Mouse (Mus musculus) liver, embryonic 12.5 days (tissue): ENCODE results near the gene Hdac1. TPM values are rescaled to one million over a fixed set of nuclear protein-coding genes. Genes with fewer than 3 reads are reported as not detected.
"Not testable (repeated sequence)": the region's sequence is repeated elsewhere in the genome, so short reads cannot be mapped to it uniquely, and the experiment has no call there.

ENCODE experiments used
- ATAC-seq: fragments of 200-750 bp; cut with Nextera tagmentation; 2 replicates; pipeline ENCODE4 v1.8.0; 2017; ENCODE audit warnings: moderate number of reproducible peaks, mild to moderate bottlenecking, moderate library complexity
- H3K27ac ChIP-seq: fragments of 300-500 bp; sonication (generic); 2 replicates; pipeline ENCODE4 v1.5.1; 2016; ENCODE audit warnings: mild to moderate bottlenecking
- H3K27me3 ChIP-seq: fragments of 300-500 bp; sonication (generic); replicated peaks from 2 replicates; pipeline ENCODE4 v1.6.1; 2016; ENCODE audit warnings: mild to moderate bottlenecking, moderate library complexity
- H3K36me3 ChIP-seq: fragments of 300-500 bp; sonication (generic); 2 replicates; pipeline ENCODE4 v1.6.1; 2016; ENCODE audit warnings: mild to moderate bottlenecking, moderate library complexity
- H3K4me1 ChIP-seq: fragments of 300-500 bp; sonication (generic); 2 replicates; pipeline ENCODE4 v1.6.1; 2016
- H3K4me2 ChIP-seq: fragments of 300-500 bp; sonication (generic); 2 replicates; pipeline ENCODE4 v1.6.1; 2016; ENCODE audit warnings: mild to moderate bottlenecking, moderate library complexity
- H3K4me3 ChIP-seq: fragments of 300-500 bp; sonication (generic); 2 replicates; pipeline ENCODE4 v1.5.1; 2016; ENCODE audit warnings: mild to moderate bottlenecking, moderate library complexity
- H3K9ac ChIP-seq: fragments of 300-500 bp; sonication (generic); 2 replicates; pipeline ENCODE4 v1.6.1; 2016; ENCODE audit warnings: mild to moderate bottlenecking, moderate library complexity
- H3K9me3 ChIP-seq: fragments of 300-500 bp; sonication (generic); replicated peaks from 2 replicates; pipeline ENCODE4 v1.6.1; 2016; ENCODE audit warnings: mild to moderate bottlenecking, moderate library complexity
- WGBS: fragments of 180-500 bp; shearing (Covaris S2); methylation state at CpG from one replicate; pipeline ENCODE4 v1.1.7; 2016; ENCODE audit not compliant: insufficient replicate concordance; 5-methylcytosine and 5-hydroxymethylcytosine counted together
- polyA plus RNA-seq: library from polyadenylated mRNA; unstranded; fragments of >200 nt; fragmentation: Nextera tagmentation; extraction: Ambion mirVana; gene quantifications from 2 replicates; pipeline ENCODE4 v1.2.1, GENCODE M21; 2016

The Hdac1 gene
- polyA plus RNA-seq, 1 experiment from 2014 or later: 145 TPM

DNA sequence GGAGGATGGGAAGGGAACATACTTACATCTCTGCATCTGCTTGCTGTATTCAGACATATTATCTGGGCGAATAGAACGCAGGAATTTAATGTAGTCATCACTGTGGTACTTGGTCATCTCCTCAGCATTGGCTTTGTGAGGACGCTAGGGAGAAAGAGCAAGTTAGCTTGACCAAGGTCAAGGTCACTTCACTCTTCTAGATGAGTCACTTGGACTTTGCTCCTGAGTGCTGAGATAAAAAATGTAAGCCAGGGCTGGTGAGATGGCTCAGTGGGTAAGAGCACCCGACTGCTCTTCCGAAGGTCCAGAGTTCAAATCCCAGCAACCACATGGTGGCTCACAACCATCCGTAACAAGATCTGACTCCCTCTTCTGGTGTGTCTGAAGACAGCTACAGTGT, 13.6 kb downstream of the Hdac1 start:
- not testable (repeated sequence) for H3K4me1 ChIP-seq, H3K27ac ChIP-seq, H3K4me3 ChIP-seq, ATAC-seq, H3K9me3 ChIP-seq, H3K4me2 ChIP-seq, H3K9ac ChIP-seq, H3K27me3 ChIP-seq
- H3K36me3 ChIP-seq: peaks cover 95% of the 10 kb centered on the region
- WGBS: 87% methylated on average over 6 of the region's 6 CpGs

GRCm38 (mm10) chr4:129525889-129526288, 16.6 kb downstream of the Hdac1 start:
- Histone ChIP-seq H3K36me3 (peaks cover 97% of the 10 kb centered on the region), H3K9me3 (no peaks in the 10 kb centered on the region), H3K9ac (no peak overlapping the region), H3K4me3 (no peak overlapping the region), H3K27ac (no peak overlapping the region), H3K4me1 (0 out of 2 replicates have a peak, but pooled peaks cover 4% of the 10 kb centered on the region), H3K4me2 (no peak overlapping the region), H3K27me3 (no peaks in the 10 kb centered on the region)
- WGBS: 77% methylated on average over 3 of the region's 3 CpGs
- no peak for ATAC-seq

- no peak overlapping the region for H3K27ac ChIP-seq
Measured at GRCm38 (mm10) chr4:129525338-129525737, 17.2 kb downstream of the Hdac1 start.

DNA sequence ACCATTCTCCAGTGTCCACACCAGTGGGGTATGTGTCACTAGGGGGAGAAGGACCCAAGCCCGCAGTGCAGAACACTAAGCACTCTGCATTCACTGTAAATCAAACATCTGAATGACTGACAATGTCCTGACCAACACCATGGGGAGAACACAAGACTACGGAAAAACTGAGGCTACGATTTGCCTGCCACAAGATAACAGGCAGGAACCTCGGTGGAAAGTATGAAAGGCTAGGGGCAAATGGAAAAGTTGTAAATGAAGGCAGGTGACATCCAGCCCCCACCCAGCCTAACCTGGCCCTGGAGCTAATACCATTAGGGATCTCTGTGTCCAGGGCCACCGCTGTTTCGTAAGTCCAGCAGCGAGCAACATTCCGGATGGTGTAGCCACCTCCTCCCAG, 24.0 kb downstream of the Hdac1 start:
- Histone ChIP-seq H3K9me3 (no peaks in the 10 kb centered on the region), H3K9ac (no peak overlapping the region), H3K27me3 (peaks cover 8% of the 10 kb centered on the region), H3K4me2 (no peak overlapping the region), H3K27ac (no peak overlapping the region), H3K4me3 (no peak overlapping the region), H3K36me3 (peaks cover 87% of the 10 kb centered on the region), H3K4me1 (peaks cover 20% of the 10 kb centered on the region)
- ATAC-seq: no peak
- WGBS: 90% methylated on average over 8 of the region's 8 CpGs

More at GRCm38 (mm10) chr4:129525338-129525737, 17.2 kb downstream of the Hdac1 start:
- ATAC-seq: no peak
- WGBS: 87% methylated on average over 5 of the region's 5 CpGs
- Histone ChIP-seq H3K36me3 (peaks cover 97% of the 10 kb centered on the region), H3K4me3 (no peak overlapping the region), H3K9me3 (no peaks in the 10 kb centered on the region), H3K9ac (no peak overlapping the region), H3K27me3 (no peaks in the 10 kb centered on the region), H3K4me2 (no peak overlapping the region), H3K4me1 (0 out of 2 replicates have a peak, but pooled peaks cover 4% of the 10 kb centered on the region)

DNA sequence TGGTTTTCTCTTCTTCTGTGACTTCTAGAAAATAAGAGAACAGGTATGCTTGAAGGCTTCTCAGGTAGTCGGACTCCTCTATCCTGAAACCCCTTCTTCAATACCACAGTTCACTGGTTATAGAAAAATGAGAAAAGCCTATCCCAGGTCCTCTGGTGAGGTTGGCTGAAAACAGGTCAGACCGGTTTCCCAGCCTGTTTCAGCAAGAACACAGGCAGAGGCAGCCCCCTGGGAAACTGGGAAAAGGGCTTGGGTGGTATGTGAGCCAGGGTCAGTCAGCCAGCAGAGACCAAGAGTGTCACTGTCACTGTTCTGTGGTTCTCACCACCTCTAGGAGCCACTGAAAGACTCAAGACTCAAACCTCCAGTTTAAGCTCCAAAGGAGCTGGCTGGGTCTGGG, 25.6 kb downstream of the Hdac1 start:
- H3K27me3 ChIP-seq: peaks cover 24% of the 10 kb centered on the region
- no peaks in the 10 kb centered on the region for H3K9me3 ChIP-seq
- H3K4me1 ChIP-seq: peaks cover 30% of the 10 kb centered on the region
- no peak for ATAC-seq
- H3K27ac ChIP-seq: 0 out of 2 replicates have a peak overlapping the region, but pooled peaks have one; percentile 6
- no peak overlapping the region for H3K4me2 ChIP-seq
- WGBS: 41% methylated on average over 2 of the region's 2 CpGs
- H3K36me3 ChIP-seq: peaks cover 71% of the 10 kb centered on the region
- H3K9ac ChIP-seq: no peak overlapping the region
- H3K4me3 ChIP-seq: no peak overlapping the region

DNA sequence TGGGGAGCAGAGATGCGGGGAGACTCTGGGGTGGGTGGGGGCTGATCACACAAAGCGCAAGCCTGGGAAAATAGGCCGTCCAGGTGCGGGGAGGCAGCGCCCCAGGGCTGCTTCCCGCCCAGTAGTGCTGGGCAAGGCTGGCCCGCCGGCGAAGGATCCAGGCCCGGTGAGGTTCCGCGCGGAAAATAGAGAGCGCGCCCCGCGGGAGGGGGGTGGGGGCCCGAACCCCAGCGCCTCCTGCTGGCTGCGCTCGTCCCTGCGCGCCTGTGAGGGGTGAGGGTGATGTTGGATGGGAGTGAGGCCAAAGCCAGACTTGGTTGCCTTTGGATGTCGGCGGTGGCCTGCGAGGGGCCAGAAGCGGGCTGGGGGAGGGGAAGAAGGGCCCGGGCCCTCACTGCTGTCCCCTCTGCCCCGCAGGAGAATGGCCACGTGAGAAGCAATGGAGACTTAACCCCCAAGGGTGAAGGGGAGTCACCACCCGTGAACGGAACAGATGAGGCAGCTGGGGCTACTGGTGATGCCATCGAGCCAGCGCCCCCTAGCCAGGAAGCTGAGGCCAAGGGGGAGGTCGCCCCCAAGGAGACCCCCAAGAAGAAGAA, 28.1 kb downstream of the Hdac1 start:
- H3K4me2 ChIP-seq: peak overlapping the region; percentile 98
- WGBS: 2% methylated on average over 35 of the region's 35 CpGs
- H3K36me3 ChIP-seq: peaks cover 46% of the 10 kb centered on the region
- H3K9me3 ChIP-seq: no peaks in the 10 kb centered on the region
- H3K27ac ChIP-seq: peak overlapping the region; percentile 77
- ATAC-seq: peak; percentile 59
- peaks cover 30% of the 10 kb centered on the region for H3K4me1 ChIP-seq
- peaks cover 41% of the 10 kb centered on the region for H3K27me3 ChIP-seq
- H3K4me3 ChIP-seq: peak overlapping the region; percentile 73
- H3K9ac ChIP-seq: peak overlapping the region; percentile 91

GRCm38 (mm10) chr4:129513891-129514290, 28.6 kb downstream of the Hdac1 start:
- Histone ChIP-seq H3K4me3 (peak overlapping the region; percentile 73), H3K9ac (peak overlapping the region; percentile 91), H3K27me3 (peaks cover 46% of the 10 kb centered on the region), H3K27ac (peak overlapping the region; percentile 77), H3K4me2 (peak overlapping the region; percentile 98), H3K4me1 (peaks cover 33% of the 10 kb centered on the region), H3K36me3 (peaks cover 41% of the 10 kb centered on the region), H3K9me3 (no peaks in the 10 kb centered on the region)
- peak; percentile 36; the same call in 1 of the 2 replicates for ATAC-seq
- 0% methylated on average over 55 of the region's 57 CpGs for WGBS

- H3K4me3 ChIP-seq: peak within 1 kb of the TSS; percentile 73
- peak within 1 kb of the TSS; percentile 98 for H3K4me2 ChIP-seq
- H3K27ac ChIP-seq: peak within 1 kb of the TSS; percentile 77
- peaks cover 34% of the 10 kb centered on the region for H3K4me1 ChIP-seq
- peaks cover 52% of the 10 kb centered on the region for H3K27me3 ChIP-seq
- peaks cover 34% of the 10 kb centered on the region for H3K36me3 ChIP-seq
- H3K9ac ChIP-seq: peak within 1 kb of the TSS; percentile 91
- H3K9me3 ChIP-seq: no peaks in the 10 kb centered on the region
- peak; percentile 75 for ATAC-seq
- WGBS: 5% methylated on average over 46 of the region's 47 CpGs
Measured at GRCm38 (mm10) chr4:129513086-129513767, 29.3 kb downstream of the Hdac1 start, which contains the start of gene Marcksl1. Gene Marcksl1 (plus strand): TSS chr4:129513581.

- WGBS: 58% methylated on average over 6 of the region's 6 CpGs
- Histone ChIP-seq H3K4me1 (peaks cover 42% of the 10 kb centered on the region), H3K4me2 (no peak overlapping the region), H3K9ac (no peak overlapping the region), H3K36me3 (peaks cover 18% of the 10 kb centered on the region), H3K27ac (no peak overlapping the region), H3K4me3 (no peak overlapping the region), H3K27me3 (peaks cover 59% of the 10 kb centered on the region), H3K9me3 (no peaks in the 10 kb centered on the region)
- ATAC-seq: no peak
Measured at GRCm38 (mm10) chr4:129511413-129512096, 31.0 kb downstream of the Hdac1 start.

DNA sequence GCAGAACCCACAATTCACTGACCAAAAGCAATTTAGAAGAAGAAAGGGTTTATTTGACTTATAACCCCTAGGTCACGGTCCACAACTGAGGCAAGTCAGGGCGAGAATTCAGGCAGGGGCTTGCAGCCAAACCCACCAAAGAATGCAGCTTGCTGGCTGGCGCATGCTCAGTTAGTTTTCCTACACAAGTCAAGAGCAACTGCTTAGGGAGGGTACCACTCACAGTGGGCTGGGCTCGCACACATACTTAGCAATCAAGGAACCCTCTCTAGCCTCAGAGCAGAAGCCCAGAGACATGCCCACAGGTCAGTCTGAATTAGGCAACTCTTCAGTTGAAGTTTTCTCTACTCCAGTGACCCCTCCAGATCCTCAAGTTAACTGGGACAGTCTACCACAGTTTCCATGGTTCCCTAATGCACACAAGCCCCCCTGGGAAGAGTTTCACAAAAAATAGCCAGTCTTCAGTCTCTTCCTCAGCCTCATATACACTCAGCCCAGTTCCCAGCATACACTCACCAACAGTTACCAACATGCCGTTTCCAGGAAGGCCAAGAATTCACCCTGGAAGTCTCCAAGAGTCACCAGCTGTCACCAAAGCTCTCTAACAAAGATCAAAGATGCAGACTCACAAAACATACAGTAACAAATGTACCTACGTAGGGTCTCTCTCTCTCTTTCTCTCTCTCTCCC, 31.6 kb downstream of the Hdac1 start:
- Histone ChIP-seq H3K36me3 (peaks cover 11% of the 10 kb centered on the region; the same call in 1 of the 2 replicates), H3K27me3 (peaks cover 61% of the 10 kb centered on the region), H3K9ac (no peak overlapping the region), H3K4me3 (no peak overlapping the region), H3K27ac (no peak overlapping the region), H3K4me2 (no peak overlapping the region), H3K9me3 (no peaks in the 10 kb centered on the region), H3K4me1 (peaks cover 42% of the 10 kb centered on the region)
- WGBS: 67% methylated on average over 6 of the region's 6 CpGs
- no peak for ATAC-seq

DNA sequence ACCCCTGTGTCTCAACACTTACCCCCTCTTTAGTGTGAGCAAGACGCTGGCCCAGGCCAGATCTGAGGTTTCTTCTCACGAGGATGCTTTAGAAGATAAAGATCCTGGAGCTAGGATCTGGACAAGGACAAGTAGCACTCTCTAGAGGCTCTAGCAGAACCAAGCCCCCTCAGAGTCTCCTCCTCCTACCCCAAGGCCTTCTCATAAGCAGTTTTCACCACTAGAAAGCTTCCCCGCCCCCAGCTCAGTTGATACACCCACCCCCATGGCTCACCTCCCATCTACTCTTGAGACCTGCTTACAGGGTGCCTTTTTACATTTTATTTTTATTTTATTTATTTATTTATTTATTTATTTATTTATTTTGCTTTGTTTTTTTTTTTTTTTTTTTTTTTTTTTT, 32.9 kb downstream of the Hdac1 start:
- WGBS: 47% methylated on average over 3 of the region's 3 CpGs
- Histone ChIP-seq H3K36me3 (no peaks in the 10 kb centered on the region), H3K9ac (no peak overlapping the region), H3K9me3 (no peaks in the 10 kb centered on the region), H3K4me2 (no peak overlapping the region), H3K4me1 (peaks cover 34% of the 10 kb centered on the region), H3K27ac (no peak overlapping the region), H3K4me3 (no peak overlapping the region), H3K27me3 (peaks cover 64% of the 10 kb centered on the region)
- no peak for ATAC-seq
